Mouse (Mus musculus) CD4-positive, CD25-positive, alpha-beta regulatory T cell, adult 4 months (primary cell): ENCODE data around the gene Usp18. TPM values are rescaled to one million over a fixed set of nuclear protein-coding genes. Genes with fewer than 3 reads are reported as not detected.
A peak's percentile ranks its signal among the peaks of the same experiment; 100 is the strongest.

ENCODE experiments used
- ATAC-seq: one replicate; pipeline ENCODE4 v1.8.0; 2017
- polyA plus RNA-seq, 2 experiments: library from polyadenylated mRNA; unstranded; fragments of 100-300 nt; shearing (Covaris generic); gene quantifications; one replicate each; pipeline ENCODE4 v1.2.1; 2017

Usp18 gene
- polyA plus RNA-seq, 2 experiments from 2014 or later: 123 to 154 TPM

DNA sequence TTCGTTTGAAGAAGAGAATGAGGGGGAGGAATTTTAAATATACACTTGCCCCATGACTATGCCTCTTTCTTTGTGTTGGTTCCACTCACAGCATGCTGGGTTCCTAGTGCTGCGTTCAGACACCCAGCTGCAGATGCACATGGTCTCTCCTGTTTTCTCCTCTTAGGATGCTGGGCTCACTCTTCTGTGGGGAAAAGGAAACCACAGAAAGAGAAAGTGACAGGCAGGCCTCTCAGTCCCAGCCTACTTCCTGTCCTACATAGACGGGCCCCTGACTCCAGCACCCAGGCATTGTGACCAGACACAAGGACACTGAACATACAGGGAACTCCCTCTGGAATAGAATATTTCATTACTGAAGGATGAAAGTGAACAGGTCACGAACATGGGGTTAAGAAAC lies 19.7 kb upstream of the Usp18 start:
- ATAC-seq: peak; percentile 73

- peak; percentile 36 for ATAC-seq
Measured at GRCm38 (mm10) chr6:121226744-121227143, 19.0 kb upstream of the Usp18 start.

GRCm38 (mm10) chr6:121228421-121228820 lies 17.3 kb upstream of the Usp18 start:
- peak; percentile 28 for ATAC-seq

- no peak for ATAC-seq
Measured at GRCm38 (mm10) chr6:121232652-121233051, 13.1 kb upstream of the Usp18 start.

DNA sequence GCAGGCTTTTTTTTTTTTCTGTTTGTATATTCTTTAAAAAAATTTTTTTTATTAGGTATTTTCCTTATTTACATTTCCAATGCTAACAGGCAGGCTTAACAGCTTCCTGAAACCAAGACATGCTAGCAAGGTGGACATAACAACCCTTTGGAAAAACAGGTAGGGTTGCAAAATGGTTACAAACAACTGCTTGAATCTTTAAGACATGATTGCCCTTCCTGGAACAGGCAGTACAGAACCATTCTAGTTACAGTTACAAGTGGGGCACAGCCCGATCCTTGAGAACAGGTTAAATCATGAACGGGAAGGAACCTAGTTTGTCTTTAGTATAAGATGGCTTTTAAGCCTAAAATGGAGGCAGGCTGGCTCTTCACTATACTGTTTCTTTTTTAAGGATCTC lies 9.3 kb upstream of the Usp18 start:
- ATAC-seq: no peak

- ATAC-seq: peak; percentile 27
Measured at GRCm38 (mm10) chr6:121238209-121238608, 7.5 kb upstream of the Usp18 start.

DNA sequence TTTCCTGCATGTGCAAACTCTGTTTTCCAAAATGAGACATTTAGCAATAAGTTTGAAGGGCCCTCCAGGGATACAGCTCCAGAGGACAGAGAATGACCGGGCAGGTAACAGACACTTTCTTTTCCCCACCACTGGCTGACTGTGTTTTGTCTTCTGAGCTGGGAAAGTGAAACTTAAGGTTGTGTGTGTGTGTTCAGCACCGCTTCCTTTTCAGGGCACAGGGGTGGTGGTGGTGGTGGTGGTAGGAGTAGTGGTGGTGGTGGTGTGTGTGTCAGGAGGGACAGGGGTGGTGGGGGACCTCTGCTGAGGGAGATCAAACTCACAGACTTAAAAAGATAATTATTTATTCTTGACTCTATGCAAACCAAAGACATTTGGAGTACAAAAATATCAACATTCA lies 3.9 kb upstream of the Usp18 start:
- ATAC-seq: peak; percentile 33

- ATAC-seq: peak; percentile 28
Measured at GRCm38 (mm10) chr6:121243161-121243560, 2.5 kb upstream of the Usp18 start.

- no peak for ATAC-seq
Measured at GRCm38 (mm10) chr6:121246037-121246361, 293 bp downstream of the Usp18 start.

- no peak for ATAC-seq
Measured at GRCm38 (mm10) chr6:121250406-121250805, 4.7 kb downstream of the Usp18 start.

- no peak for ATAC-seq
Measured at GRCm38 (mm10) chr6:121251256-121251655, 5.5 kb downstream of the Usp18 start.

DNA sequence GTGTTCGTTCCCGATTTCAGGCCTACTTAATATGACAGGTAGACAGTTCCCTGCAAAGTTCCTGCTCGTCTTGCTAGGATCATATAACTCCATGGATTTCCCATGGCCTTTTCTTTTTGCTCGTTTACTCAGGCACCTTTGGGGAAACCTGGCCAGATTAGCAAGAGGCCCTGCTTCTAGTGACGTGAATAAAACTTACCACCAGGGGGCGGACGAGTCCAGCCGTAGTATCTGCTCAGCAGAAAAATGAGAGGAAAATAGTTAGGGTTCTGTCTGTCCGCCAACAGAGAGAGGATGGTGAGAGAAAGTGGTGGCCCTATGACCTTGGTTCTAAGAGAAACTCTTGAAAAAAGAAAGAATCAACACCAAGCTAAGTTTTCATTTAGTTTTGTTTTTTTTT lies 14.8 kb downstream of the Usp18 start:
- peak; percentile 90 for ATAC-seq

DNA sequence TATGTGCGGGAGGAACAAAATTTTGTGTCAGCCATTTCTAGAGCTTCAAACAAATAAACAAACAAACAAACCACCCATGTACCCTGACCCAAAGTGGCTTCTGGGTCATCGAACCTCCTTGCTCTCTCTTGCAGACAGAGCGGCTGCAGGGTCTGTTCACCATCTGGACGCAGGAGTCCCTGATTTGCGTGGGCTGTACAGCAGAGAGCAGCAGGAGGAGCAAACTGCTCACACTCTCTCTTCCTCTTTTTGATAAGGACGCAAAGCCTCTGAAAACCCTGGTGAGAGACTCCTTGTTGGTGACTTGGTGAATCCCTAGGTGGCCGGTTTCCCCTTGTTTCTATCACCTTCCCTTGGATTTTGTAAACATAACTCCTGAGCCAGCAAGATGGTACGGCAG lies 15.5 kb downstream of the Usp18 start:
- no peak for ATAC-seq

DNA sequence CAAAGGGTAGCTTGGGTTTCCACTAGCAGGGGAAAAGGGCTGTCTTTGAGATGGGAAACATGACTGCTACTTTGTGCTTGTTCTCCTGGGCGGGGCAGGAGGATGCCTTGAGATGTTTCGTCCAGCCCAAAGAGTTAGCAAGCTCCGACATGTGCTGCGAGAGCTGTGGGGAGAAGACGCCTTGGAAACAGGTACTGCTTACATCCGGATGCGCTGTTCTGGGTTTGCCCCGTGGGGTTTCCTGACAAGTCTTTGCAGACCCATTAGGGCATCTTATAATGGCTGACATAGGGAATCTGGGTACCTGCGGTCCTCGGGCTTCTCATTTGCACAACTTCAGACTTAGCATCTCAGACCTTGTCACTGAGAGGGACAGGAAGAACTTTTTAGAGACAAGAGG lies 16.3 kb downstream of the Usp18 start:
- no peak for ATAC-seq

DNA sequence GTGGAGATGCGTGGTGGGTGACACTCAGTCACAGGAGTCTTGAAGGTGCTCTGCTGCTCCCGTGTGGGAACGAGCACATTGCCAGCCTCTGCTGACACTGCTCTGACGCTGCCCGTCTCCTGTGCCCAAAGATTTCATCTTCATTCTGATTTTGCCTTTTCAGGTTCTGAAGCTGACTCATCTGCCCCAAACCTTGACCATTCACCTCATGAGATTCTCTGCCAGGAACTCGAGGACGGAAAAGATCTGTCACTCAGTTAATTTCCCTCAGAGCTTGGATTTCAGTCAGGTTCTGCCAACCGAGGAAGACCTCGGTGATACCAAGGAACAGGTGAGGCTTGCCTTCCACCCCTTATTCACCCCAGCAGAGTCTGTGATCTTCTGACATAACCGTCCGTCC lies 16.8 kb downstream of the Usp18 start:
- no peak for ATAC-seq

- no peak for ATAC-seq
Measured at GRCm38 (mm10) chr6:121270156-121270555, 24.4 kb downstream of the Usp18 start.

- no peak for ATAC-seq
Measured at GRCm38 (mm10) chr6:121271707-121272074, 26.0 kb downstream of the Usp18 start.

- ATAC-seq: peak; percentile 95
Measured at GRCm38 (mm10) chr6:121272075-121272800, 26.5 kb downstream of the Usp18 start.

- ATAC-seq: no peak
Measured at GRCm38 (mm10) chr6:121274356-121274755, 28.6 kb downstream of the Usp18 start.

DNA sequence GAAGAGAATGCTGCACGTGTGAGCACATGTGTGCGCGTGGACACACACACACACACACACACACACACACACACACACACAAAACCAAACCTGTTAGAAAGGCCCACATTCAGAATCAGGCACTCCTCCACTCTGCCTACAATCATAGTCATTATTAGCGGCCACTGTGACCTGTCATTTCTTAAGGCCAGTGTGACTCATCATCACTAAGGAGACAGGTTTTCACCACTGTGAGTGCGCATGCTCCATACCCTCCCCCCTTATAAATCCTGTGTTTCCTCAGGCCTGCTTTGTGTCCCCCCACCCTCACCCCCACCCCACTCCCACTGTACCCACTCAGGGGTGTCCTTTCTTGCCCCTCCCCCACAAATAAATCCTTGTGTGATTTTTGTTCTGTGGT lies 38.4 kb downstream of the Usp18 start:
- ATAC-seq: no peak

DNA sequence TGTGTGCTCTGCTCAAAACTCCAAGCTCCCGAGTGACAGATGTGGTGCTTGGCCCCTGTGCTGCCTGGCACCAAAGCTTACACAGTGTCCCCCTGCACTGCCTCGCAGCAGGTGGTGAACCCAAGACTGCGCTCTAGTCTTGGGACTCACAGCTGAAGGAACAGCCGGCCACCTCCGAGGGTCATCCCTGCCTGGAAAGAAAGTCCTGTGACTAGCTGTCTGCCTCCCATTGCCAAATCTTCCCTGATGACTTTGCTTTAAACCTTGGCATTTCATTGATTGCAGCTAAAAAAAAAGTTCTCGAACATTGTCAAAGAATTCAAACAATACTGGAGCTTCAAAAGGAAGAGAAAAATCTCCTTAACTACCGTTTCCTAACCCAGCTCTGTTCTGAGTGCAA lies 53.6 kb downstream of the Usp18 start:
- ATAC-seq: no peak

DNA sequence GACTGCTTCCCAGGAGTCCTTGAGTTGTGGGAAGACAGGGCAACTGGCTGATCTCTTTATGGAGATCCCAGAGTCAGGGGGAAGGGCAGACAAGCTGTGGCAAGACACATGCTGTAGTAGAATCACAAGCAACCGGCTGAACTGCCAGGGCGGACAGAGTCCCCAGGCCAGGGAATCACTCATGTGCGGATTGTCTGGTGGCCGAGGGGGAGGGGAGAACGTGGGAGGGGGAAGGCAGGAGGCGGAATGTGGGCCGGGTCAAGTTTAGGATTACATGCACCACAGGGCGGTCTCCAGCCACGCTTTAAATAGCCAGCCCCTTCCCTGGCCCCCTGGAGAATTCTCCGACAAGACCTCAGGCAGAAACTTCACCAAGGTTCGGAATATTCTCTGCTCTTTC lies 54.2 kb downstream of the Usp18 start, which contains the start of gene Slc6a13:
Gene Slc6a13, plus strand, starts transcription at position 274 of the 400 bp plus-strand sequence.
- no peak for ATAC-seq

DNA sequence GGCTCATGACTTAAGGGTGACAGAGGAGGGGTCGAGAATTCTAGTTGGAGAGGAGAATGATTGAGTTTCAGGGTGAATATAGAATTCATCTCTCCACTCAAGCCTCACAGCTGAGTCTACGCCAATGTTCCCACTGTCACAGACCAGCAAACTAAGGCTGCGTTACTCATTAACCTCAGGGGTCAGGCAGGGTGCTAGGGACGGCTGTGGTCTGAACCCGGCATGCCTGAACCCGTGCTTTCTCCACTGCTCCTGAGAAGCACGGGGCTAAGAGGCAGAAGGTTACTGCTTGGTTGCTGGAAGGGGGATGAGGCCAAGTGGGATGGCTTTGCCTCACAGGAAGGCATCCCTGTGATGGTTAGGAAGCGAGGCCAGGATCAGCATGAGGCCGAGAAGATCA lies 54.8 kb downstream of the Usp18 start:
- no peak for ATAC-seq

- no peak for ATAC-seq
Measured at GRCm38 (mm10) chr6:121303466-121304220, 57.9 kb downstream of the Usp18 start.
